Mouse (Mus musculus) heart, embryonic 13.5 days (tissue): ENCODE measurements around the gene Fst. TPM values are rescaled to one million over a fixed set of nuclear protein-coding genes. Genes with fewer than 3 reads are reported as not detected.

Experiments used
- ATAC-seq: fragments of 200-750 bp; cut with Nextera tagmentation; 2 replicates; pipeline ENCODE4 v1.8.0; 2017; ENCODE audit warnings: moderate TSS enrichment; ENCODE audit not compliant: insufficient number of reproducible peaks, low FRiP score, low TSS enrichment; ENCODE audit errors: extremely low read depth
- H3K27ac ChIP-seq: fragments of 300-500 bp; sonication (generic); replicated peaks from 2 replicates; pipeline ENCODE4 v1.5.1; 2015; ENCODE audit warnings: moderate library complexity, mild to moderate bottlenecking, inconsistent platforms
- H3K27me3 ChIP-seq: fragments of 300-500 bp; sonication (generic); replicated peaks from 2 replicates; pipeline ENCODE4 v1.6.1; 2015; ENCODE audit warnings: mild to moderate bottlenecking, inconsistent platforms
- H3K36me3 ChIP-seq: fragments of 300-500 bp; sonication (generic); 2 replicates; pipeline ENCODE4 v1.6.1; 2015; ENCODE audit warnings: mild to moderate bottlenecking, inconsistent platforms
- H3K4me1 ChIP-seq: fragments of 300-500 bp; sonication (generic); 2 replicates; pipeline ENCODE4 v1.6.1; 2015; ENCODE audit warnings: inconsistent platforms
- H3K4me2 ChIP-seq: fragments of 300-500 bp; sonication (generic); 2 replicates; pipeline ENCODE4 v1.6.1; 2015; ENCODE audit warnings: inconsistent platforms, mild to moderate bottlenecking, moderate library complexity
- H3K4me3 ChIP-seq: fragments of 300-500 bp; sonication (generic); 2 replicates; pipeline ENCODE4 v1.5.1; 2015; ENCODE audit warnings: moderate library complexity, mild to moderate bottlenecking, inconsistent platforms
- H3K9ac ChIP-seq: fragments of 300-500 bp; sonication (generic); 2 replicates; pipeline ENCODE4 v1.6.1; 2015; ENCODE audit warnings: inconsistent platforms, mild to moderate bottlenecking, moderate library complexity
- H3K9me3 ChIP-seq: fragments of 300-500 bp; sonication (generic); 2 replicates; pipeline ENCODE4 v1.6.1; 2016; ENCODE audit warnings: inconsistent platforms
- WGBS: fragments of 180-500 bp; shearing (Covaris S2); methylation state at CpG from one replicate; pipeline ENCODE4 v1.1.7; 2015; ENCODE audit warnings: mixed read lengths; 5-methylcytosine and 5-hydroxymethylcytosine counted together
- polyA plus RNA-seq: library from polyadenylated mRNA; unstranded; fragments of >200 nt; fragmentation: Nextera tagmentation; extraction: Ambion mirVana; gene quantifications from 2 replicates; pipeline ENCODE4 v1.2.1, GENCODE M21; 2015

The Fst gene
- polyA plus RNA-seq, 1 experiment from 2014 or later: 7.4 TPM

DNA sequence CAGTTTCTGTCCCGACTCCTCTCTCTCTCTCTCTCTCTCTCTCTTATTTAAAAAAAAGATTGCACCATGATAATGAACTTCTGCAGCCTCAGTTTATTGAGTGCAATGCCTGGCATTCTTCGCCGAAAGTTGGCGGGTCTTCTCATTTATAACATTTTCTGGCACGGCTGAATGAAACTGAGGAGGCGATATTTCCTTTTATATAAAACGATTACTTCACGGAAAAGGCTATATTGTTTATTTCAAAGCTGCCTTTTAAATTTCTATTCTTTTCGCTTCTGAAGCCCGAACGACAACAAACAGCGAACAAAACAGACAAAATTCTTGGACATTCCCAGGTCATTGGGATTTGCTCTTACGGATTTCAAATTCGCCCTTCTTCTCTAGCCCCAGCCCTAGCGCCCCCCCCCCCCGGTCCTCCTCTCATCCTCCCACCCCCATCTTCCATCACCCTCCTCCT lies 980 bp upstream of the Fst start:
- Histone ChIP-seq H3K4me2 (peak overlapping the region; percentile 97), H3K4me1 (peaks cover 17% of the 10 kb centered on the region), H3K9me3 (no peaks in the 10 kb centered on the region), H3K27ac (no peak overlapping the region), H3K4me3 (peak overlapping the region; percentile 70), H3K9ac (peak overlapping the region; percentile 78), H3K36me3 (no peaks in the 10 kb centered on the region), H3K27me3 (peaks cover 43% of the 10 kb centered on the region)
- ATAC-seq: no peak
- under 1% methylated on average over 16 of the region's 16 CpGs for WGBS

DNA sequence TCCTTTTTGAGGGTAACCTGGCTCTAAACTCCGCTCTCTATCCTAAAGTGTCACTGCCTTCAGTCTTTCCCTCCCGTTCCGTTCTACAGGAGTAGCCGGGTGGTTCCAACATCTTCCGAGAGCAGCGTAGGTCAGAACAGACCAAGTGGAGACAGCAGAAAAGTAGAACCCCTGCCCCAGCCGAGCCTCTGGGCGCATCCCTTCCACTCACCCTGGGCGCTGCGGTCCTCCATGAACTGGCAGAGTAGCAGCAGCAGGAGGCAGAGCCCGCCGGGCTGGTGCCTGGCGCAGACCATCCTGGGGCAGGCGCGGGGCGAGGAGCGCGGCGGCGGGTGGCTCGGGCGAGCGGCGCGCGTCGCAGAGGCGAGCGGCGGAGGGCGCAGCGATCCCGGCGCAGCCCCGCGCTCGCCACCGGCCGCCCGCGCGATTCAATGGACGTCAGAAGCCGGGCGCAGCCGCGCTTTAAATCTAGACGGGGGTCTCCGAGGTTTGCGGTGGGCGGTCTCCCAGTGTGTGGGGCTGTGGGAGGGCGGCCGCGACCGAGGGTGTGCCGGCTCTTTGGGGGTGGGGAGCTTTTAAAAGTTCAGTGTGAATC lies 363 bp downstream of the Fst start:
- H3K4me2 ChIP-seq: peak overlapping the region; percentile 97
- 0% methylated on average over 53 of the region's 56 CpGs for WGBS
- 0 out of 2 replicates have a peak overlapping the region, but pooled peaks have one; percentile 24 for H3K27ac ChIP-seq
- peak overlapping the region; percentile 70 for H3K4me3 ChIP-seq
- H3K9me3 ChIP-seq: no peaks in the 10 kb centered on the region
- peaks cover 50% of the 10 kb centered on the region for H3K27me3 ChIP-seq
- H3K4me1 ChIP-seq: peaks cover 17% of the 10 kb centered on the region
- ATAC-seq: no peak
- no peaks in the 10 kb centered on the region for H3K36me3 ChIP-seq
- peak overlapping the region; percentile 78 for H3K9ac ChIP-seq

DNA sequence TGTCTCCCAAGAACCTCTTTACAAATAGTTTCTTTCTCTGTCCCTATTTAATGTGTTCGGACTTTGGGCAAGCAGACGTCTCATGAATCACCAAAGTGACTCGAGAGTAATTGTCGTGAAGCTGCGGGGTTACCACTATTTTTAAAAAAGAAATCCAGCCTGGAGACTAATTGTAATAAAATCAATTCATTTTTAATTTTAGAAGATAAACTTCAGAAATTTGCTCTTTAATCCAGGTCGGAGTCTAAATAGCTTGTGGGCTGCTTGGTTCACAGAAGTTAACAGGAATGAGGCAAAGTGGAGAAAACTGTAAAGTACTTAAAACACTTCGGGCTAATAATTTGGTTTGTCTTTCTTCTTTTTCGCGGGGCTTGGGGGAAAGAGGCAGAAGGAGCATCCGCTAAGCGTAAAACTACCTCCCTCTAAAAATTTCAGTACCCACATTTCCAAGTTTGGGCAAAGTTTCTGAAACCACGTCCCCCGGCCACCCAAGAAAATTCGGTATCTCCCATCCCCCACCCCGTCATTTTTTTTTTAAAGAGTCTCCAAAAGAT lies 1.1 kb downstream of the Fst start:
- 1% methylated on average over 15 of the region's 15 CpGs for WGBS
- peak overlapping the region; percentile 70 for H3K4me3 ChIP-seq
- H3K36me3 ChIP-seq: no peaks in the 10 kb centered on the region
- peak overlapping the region; percentile 78 for H3K9ac ChIP-seq
- ATAC-seq: no peak
- H3K4me1 ChIP-seq: peaks cover 17% of the 10 kb centered on the region
- H3K9me3 ChIP-seq: no peaks in the 10 kb centered on the region
- H3K4me2 ChIP-seq: peak overlapping the region; percentile 97
- peaks cover 50% of the 10 kb centered on the region for H3K27me3 ChIP-seq
- no peak overlapping the region for H3K27ac ChIP-seq

GRCm38 (mm10) chr13:114456766-114457566 lies 1.8 kb downstream of the Fst start:
- H3K9me3 ChIP-seq: no peaks in the 10 kb centered on the region
- no peak overlapping the region for H3K27ac ChIP-seq
- H3K27me3 ChIP-seq: peaks cover 50% of the 10 kb centered on the region
- peak overlapping the region; percentile 97 for H3K4me2 ChIP-seq
- no peak for ATAC-seq
- no peaks in the 10 kb centered on the region for H3K36me3 ChIP-seq
- peaks cover 17% of the 10 kb centered on the region for H3K4me1 ChIP-seq
- peak overlapping the region; percentile 72 for H3K9ac ChIP-seq
- under 1% methylated on average over 44 of the region's 44 CpGs for WGBS
- H3K4me3 ChIP-seq: peak overlapping the region; percentile 70

DNA sequence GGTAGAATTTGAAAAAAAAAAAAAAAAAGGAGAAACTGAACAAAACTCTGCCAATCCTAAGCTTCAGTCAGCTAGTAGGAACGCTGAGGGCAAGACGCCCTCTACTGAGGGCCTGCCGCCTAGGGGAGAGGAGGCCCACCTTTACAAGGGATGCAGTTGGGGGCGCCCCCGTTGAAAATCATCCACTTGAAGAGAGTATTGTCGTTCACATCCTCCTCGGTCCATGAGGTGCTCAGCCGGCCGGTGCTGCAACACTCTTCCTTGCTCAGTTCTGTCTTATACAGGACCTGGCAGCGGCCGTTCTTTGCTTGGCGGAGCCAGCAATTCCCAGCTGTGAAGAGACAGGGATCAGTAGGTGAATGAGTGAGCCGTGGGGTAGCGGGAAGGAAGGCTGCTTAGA lies 2.5 kb downstream of the Fst start:
- H3K9me3 ChIP-seq: no peaks in the 10 kb centered on the region
- peaks cover 17% of the 10 kb centered on the region for H3K4me1 ChIP-seq
- peak overlapping the region; percentile 72 for H3K9ac ChIP-seq
- no peak overlapping the region for H3K27ac ChIP-seq
- H3K27me3 ChIP-seq: peaks cover 43% of the 10 kb centered on the region
- H3K4me2 ChIP-seq: peak overlapping the region; percentile 97
- peak overlapping the region; percentile 70 for H3K4me3 ChIP-seq
- no peaks in the 10 kb centered on the region for H3K36me3 ChIP-seq
- WGBS: 3% methylated on average over 14 of the region's 14 CpGs
- ATAC-seq: peak; percentile 20; the same call in 1 of the 2 replicates

DNA sequence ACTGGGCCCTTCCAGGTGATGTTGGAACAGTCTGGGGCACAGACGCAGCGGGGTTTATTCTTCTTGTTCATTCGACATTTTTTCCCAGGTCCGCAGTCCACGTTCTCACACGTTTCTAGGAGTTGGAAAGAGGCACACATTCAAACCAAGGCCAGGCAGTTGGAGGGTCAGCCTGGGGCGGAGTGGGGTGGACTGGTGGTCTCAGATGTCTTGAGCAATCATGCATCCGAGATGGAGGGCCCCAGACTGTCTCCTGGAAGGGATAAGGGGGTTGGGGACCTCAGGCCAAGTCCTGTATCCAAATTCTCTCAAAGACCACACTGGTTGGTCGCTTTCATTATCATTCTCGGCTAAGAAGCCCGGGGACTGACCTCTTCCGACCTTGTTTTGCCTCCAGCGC lies 3.0 kb downstream of the Fst start:
- H3K4me3 ChIP-seq: peak overlapping the region; percentile 70
- 0 out of 2 replicates have a peak overlapping the region, but pooled peaks have one; percentile 72 for H3K9ac ChIP-seq
- no peaks in the 10 kb centered on the region for H3K9me3 ChIP-seq
- H3K36me3 ChIP-seq: no peaks in the 10 kb centered on the region
- peaks cover 17% of the 10 kb centered on the region for H3K4me1 ChIP-seq
- ATAC-seq: no peak
- peaks cover 43% of the 10 kb centered on the region for H3K27me3 ChIP-seq
- 48% methylated on average over 13 of the region's 13 CpGs for WGBS
- H3K4me2 ChIP-seq: peak overlapping the region; percentile 97
- no peak overlapping the region for H3K27ac ChIP-seq

GRCm38 (mm10) chr13:114447213-114447612 lies 11.5 kb downstream of the Fst start:
- no peaks in the 10 kb centered on the region for H3K36me3 ChIP-seq
- H3K9me3 ChIP-seq: no peaks in the 10 kb centered on the region
- no peak overlapping the region for H3K4me2 ChIP-seq
- no peak overlapping the region for H3K27ac ChIP-seq
- no peaks in the 10 kb centered on the region for H3K27me3 ChIP-seq
- ATAC-seq: no peak
- H3K9ac ChIP-seq: no peak overlapping the region
- 60% methylated on average over 2 of the region's 2 CpGs for WGBS
- H3K4me3 ChIP-seq: no peak overlapping the region
- H3K4me1 ChIP-seq: no peaks in the 10 kb centered on the region

DNA sequence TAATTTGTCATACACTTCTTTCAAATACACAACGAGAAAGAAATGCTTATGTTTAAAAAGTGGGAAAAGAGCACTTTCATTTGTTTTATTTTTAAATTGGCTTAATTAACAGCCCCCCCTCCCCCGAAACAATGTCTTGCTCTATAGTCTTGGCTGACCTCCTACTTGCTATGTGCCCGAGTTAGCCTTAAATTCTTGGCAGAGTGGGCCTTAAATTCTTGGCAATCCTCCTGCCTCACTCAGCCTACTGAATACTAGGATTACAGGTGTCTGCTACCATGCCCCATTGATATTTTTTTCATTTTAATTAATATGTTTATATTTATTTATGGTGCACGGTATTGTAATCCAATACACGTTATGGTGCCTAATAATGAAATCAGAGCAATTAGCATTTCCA lies 26.3 kb downstream of the Fst start:
- ATAC-seq: no peak
- Histone ChIP-seq H3K27ac (no peak overlapping the region), H3K4me3 (no peak overlapping the region), H3K36me3 (no peaks in the 10 kb centered on the region), H3K4me1 (no peaks in the 10 kb centered on the region), H3K9me3 (no peaks in the 10 kb centered on the region), H3K9ac (no peak overlapping the region), H3K27me3 (no peaks in the 10 kb centered on the region), H3K4me2 (no peak overlapping the region)
- WGBS: 68% methylated on average over 5 of the region's 5 CpGs

- no peaks in the 10 kb centered on the region for H3K4me1 ChIP-seq
- no peak overlapping the region for H3K27ac ChIP-seq
These were observed 33.5 kb downstream of the Fst start for GRCm38 (mm10) chr13:114425230-114425629.

GRCm38 (mm10) chr13:114420235-114420634 lies 38.5 kb downstream of the Fst start:
- Histone ChIP-seq H3K4me3 (no peak overlapping the region), H3K9me3 (0 out of 2 replicates have a peak, but pooled peaks cover 3% of the 10 kb centered on the region), H3K27me3 (no peaks in the 10 kb centered on the region), H3K4me1 (no peaks in the 10 kb centered on the region), H3K9ac (no peak overlapping the region), H3K4me2 (no peak overlapping the region), H3K27ac (no peak overlapping the region), H3K36me3 (no peaks in the 10 kb centered on the region)
- ATAC-seq: no peak
- WGBS: 68% methylated on average over 8 of the region's 8 CpGs

More at GRCm38 (mm10) chr13:114425230-114425629, 33.5 kb downstream of the Fst start:
- ATAC-seq: no peak
- H3K9ac ChIP-seq: no peak overlapping the region
- H3K4me2 ChIP-seq: no peak overlapping the region
- H3K36me3 ChIP-seq: no peaks in the 10 kb centered on the region
- WGBS: 86% methylated on average over 5 of the region's 5 CpGs
- 0 out of 2 replicates have a peak, but pooled peaks cover 3% of the 10 kb centered on the region for H3K9me3 ChIP-seq
- no peaks in the 10 kb centered on the region for H3K27me3 ChIP-seq
- H3K4me3 ChIP-seq: no peak overlapping the region

DNA sequence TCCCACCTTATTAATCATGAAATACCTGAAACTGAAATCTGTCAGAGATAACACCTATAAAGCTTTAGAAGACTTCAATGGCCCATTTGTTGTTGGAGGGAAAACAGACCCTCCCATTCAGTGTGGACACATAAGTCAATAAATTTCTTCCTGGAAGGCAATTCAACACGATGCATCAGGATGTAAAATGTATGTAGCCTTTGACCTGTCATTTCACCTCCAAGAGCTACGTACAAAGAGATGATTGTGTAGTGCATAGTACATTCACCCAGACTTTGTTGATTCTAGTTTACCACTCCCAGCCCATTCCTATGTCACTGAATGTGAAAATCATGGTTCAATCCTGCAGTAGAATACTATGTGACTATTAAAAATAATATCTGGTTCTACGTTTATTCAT lies 39.4 kb downstream of the Fst start:
- no peaks in the 10 kb centered on the region for H3K36me3 ChIP-seq
- no peak overlapping the region for H3K4me2 ChIP-seq
- no peak for ATAC-seq
- no peak overlapping the region for H3K9ac ChIP-seq
- no peak overlapping the region for H3K27ac ChIP-seq
- no peak overlapping the region for H3K4me3 ChIP-seq
- H3K9me3 ChIP-seq: 0 out of 2 replicates have a peak, but pooled peaks cover 3% of the 10 kb centered on the region
- H3K27me3 ChIP-seq: no peaks in the 10 kb centered on the region
- no peaks in the 10 kb centered on the region for H3K4me1 ChIP-seq
- 76% methylated on average over 3 of the region's 3 CpGs for WGBS
